Mouse (Mus musculus): ENCODE data around the gene Olfm1.

DNA sequence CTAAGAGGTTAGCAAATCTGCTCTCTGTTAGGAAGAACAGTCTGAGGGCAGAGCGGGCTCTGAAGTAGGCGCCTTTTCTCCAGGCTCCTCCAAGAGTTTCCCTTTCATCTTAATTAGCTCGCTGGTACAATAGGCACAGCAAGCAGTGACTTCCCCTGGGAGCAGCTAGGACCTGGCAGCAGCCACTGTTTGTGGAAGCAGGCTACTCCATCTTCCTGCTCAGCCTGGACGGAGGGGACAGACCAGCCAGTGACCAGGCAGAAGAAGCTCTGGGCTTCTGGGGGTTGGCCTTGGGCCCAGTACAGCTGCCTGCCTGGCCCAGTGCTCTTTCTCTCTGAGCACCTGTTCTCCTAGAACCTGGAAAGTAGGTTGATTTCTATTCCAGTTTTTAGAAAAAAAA, 77.8 kb downstream of the Olfm1 start:
- TF ChIP-seq CTCF (IDR thresholded peaks at IDR 0.05; ENCODE audit: insufficient read depth, low read depth, low read length): no peak
- TF ChIP-seq POLR2A (IDR thresholded peaks at IDR 0.05; ENCODE audit: insufficient read depth, low read depth, low read length): no peak
